Mouse (Mus musculus) adrenal gland, postnatal 0 days (tissue): ENCODE results near the gene Fancl. TPM values are rescaled to one million over a fixed set of nuclear protein-coding genes. Genes with fewer than 3 reads are reported as not detected.

Experiments used
- polyA plus RNA-seq: library from polyadenylated mRNA; unstranded; fragments of >200 nt; fragmentation: Nextera tagmentation; extraction: Ambion mirVana; gene quantifications from 2 replicates; pipeline ENCODE4 v1.2.1, GENCODE M21; 2015

The Fancl gene
- 18.6 and 22.4 TPM in 2 replicates for polyA plus RNA-seq

GRCm38 (mm10) chr11:26385971-26386370, at the start of gene Fancl:
Fancl (plus strand) TSS chr11:26386135.

Other genes starting within 250 kb of the Fancl start
- gene 5730522E02Rik, start 175.4 kb upstream of the Fancl start, polyA plus RNA-seq = 0.47 and 2.2 TPM in 2 replicates
- 0.52 TPM in 1 of 2 replicates, not detected in the other for gene Gm6899, start 207.1 kb downstream of the Fancl start, polyA plus RNA-seq
- 15.6 and 16.7 TPM in 2 replicates for gene Vrk2, start 207.9 kb downstream of the Fancl start, polyA plus RNA-seq